Mouse (Mus musculus): ENCODE measurements around the gene Rfxap.
A peak's percentile ranks its signal among the peaks of the same experiment; 100 is the strongest.

The Rfxap gene

DNA sequence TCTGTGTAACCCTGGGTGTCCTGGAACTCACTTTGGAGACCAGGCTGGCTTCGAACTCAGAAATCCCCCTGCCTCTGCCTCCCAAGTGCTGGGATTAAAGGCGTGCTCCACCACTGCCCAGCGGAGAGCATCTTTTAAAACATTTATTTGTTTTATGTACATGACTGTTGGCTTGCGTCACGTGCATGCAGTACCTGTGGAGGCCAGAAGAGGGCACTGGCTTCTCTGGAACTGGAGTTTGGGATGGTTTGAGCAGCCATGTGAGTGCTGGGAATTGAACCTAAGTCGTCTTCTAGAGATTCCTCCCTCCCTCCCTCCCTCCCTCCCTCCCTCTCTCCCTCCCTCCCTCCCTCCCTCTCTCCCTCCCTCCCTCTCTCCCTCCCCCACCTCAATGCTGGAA is 42.1 kb downstream of the Rfxap start:
- DNase-seq: peak; percentile 20

- DNase-seq: peak; percentile 38
Measured at GRCm38 (mm10) chr3:54764418-54764817, 43.2 kb downstream of the Rfxap start.

- no peak for DNase-seq
Measured at GRCm38 (mm10) chr3:54761258-54761657, 46.3 kb downstream of the Rfxap start.

DNA sequence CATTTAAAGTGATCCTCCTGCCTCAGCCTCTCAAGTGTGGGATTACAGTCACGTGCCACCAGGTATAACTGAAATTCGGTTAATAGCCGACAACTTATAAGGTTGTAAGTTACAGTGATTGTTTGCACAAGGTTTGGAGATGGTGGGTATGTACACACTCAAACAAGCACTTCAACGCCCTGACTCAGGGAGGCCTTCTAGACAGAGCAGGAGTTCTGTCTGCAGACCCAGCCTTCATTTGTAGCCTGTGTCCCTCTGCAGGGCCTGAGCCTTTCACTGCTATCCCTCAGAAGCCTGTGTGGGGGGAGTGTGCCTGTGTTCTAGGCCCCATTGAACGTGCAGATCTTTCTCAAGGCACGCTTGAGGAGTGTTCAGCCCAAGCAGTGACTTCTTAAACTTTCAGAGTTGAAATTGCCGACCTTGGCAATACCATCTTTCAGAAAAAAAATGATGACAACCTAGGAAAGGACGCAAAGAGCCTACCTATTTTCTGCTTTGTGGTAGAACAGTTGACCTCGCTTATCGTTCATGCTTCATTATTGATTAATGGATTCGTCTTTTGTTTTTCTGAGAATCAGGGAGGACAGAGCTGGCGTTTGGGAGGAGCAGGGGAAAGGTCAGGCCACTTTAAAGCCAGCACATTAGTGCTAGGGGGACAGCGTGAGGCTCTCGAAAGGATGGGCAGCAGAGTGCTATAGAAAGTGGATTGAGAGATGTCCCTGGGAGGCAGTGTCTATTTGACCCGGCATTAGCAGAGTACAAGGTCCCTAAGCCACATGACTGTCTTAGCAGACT is 47.1 kb downstream of the Rfxap start:
- no peak for DNase-seq

DNA sequence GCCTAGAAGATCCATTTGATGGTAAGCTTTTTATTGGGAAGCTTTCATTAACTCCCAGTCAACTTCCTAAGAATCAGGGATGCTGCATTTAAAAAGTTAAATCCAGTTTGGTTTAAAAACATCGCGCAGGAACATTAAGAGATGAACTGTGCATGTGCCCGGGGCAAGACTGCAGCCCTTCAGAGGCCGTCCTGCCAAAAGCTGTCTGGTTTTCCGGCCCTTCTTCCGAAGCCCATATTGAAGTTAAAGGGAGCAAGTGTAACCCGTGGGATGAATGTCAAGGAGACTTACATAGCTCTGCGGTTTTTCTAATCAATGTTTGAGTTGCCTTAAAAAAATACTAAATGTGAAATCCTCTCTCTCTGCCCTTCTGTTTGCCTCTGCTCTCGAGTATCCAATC is 48.4 kb downstream of the Rfxap start:
- DNase-seq: no peak

DNA sequence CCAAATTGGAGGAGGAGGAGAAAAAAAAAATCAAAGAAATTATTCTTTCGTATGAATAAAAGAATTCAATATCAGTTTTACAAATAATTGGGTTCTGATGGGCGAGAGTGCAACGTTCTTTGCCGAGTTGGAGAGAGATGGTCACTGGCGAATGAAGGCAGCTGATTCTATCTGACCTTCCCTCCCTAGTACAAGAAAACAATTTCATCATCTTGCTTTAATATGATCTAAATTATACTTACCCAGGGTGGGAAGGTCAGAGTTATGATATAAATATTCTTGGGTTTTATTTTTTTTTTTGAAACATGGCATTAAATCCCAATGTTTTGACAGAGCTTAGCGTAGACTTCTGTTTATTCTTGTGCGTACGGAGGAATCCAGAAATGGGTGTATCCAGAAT is 50.1 kb downstream of the Rfxap start:
- no peak for DNase-seq

DNA sequence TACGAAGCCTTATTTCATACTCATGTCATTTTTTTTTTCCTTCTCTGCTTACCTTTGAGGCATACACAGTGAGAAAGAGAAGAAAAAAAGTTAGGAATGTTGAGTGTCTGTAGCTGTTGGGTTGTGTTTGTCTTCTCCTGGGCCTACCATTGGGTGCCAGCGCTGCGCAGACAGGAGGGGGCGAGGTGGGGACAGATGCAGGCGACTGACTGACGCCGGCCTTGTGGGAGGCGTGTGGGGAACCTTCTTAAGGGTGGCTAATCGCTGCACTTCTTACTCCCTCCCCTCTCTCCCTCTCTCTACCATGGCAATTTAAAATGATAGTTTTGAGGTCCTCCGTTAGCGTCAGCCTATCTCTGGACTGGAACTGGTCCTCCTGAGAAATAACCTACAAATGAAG is 51.5 kb downstream of the Rfxap start:
- peak; percentile 36 for DNase-seq

GRCm38 (mm10) chr3:54755145-54756041 is 52.2 kb downstream of the Rfxap start, which contains the start of gene Smad9:
TSS of gene Smad9 (plus strand) at chr3:54755582.
- DNase-seq: peak; percentile 69

- no peak for DNase-seq
Measured at GRCm38 (mm10) chr3:54753411-54753810, 54.2 kb downstream of the Rfxap start.
